Mouse (Mus musculus) fat pad, adult 2 months (tissue): ENCODE measurements around the gene Erc2.

Experiments
- DNase-seq: peaks from one replicate; pipeline ENCODE4 v3.0.0-alpha.2; 2011; ENCODE audit warnings: low read depth, low spot score; ENCODE audit errors: extremely low read depth

The Erc2 gene

GRCm38 (mm10) chr14:28278951-28279350 is 656.7 kb downstream of the Erc2 start:
- DNase-seq, result no peak

- no peak for DNase-seq
These were observed 658.1 kb downstream of the Erc2 start for GRCm38 (mm10) chr14:28280376-28280775.

GRCm38 (mm10) chr14:28283319-28284095 is 661.3 kb downstream of the Erc2 start:
- no peak for DNase-seq

GRCm38 (mm10) chr14:28286511-28286910 is 664.3 kb downstream of the Erc2 start:
- no peak for DNase-seq

- no peak for DNase-seq
These were observed 666.0 kb downstream of the Erc2 start for GRCm38 (mm10) chr14:28288196-28288595.

- no peak for DNase-seq
These were observed 666.7 kb downstream of the Erc2 start for GRCm38 (mm10) chr14:28288926-28289325.

- no peak for DNase-seq
These were observed 671.7 kb downstream of the Erc2 start for GRCm38 (mm10) chr14:28293921-28294320.

GRCm38 (mm10) chr14:28295145-28295544 is 672.9 kb downstream of the Erc2 start:
- DNase-seq, result no peak

GRCm38 (mm10) chr14:28300095-28300494 is 677.9 kb downstream of the Erc2 start:
- no peak for DNase-seq

GRCm38 (mm10) chr14:28301251-28301650 is 679.0 kb downstream of the Erc2 start:
- no peak for DNase-seq

- DNase-seq, result no peak
These were observed 681.9 kb downstream of the Erc2 start for GRCm38 (mm10) chr14:28304131-28304530.

- no peak for DNase-seq
These were observed 686.4 kb downstream of the Erc2 start for GRCm38 (mm10) chr14:28308661-28309060.

GRCm38 (mm10) chr14:28316851-28317250 is 694.6 kb downstream of the Erc2 start:
- DNase-seq, result no peak

- no peak for DNase-seq
These were observed 699.8 kb downstream of the Erc2 start for GRCm38 (mm10) chr14:28321916-28322534.

- DNase-seq, result no peak
These were observed 701.0 kb downstream of the Erc2 start for GRCm38 (mm10) chr14:28323243-28323642.

GRCm38 (mm10) chr14:28323727-28324126 is 701.5 kb downstream of the Erc2 start:
- DNase-seq, result no peak

- DNase-seq, result no peak
These were observed 704.2 kb downstream of the Erc2 start for GRCm38 (mm10) chr14:28326456-28326855.

- no peak for DNase-seq
These were observed 706.3 kb downstream of the Erc2 start for GRCm38 (mm10) chr14:28328512-28328911.

- no peak for DNase-seq
These were observed 708.9 kb downstream of the Erc2 start for GRCm38 (mm10) chr14:28331108-28331507.

- no peak for DNase-seq
These were observed 710.2 kb downstream of the Erc2 start for GRCm38 (mm10) chr14:28332351-28332953.

GRCm38 (mm10) chr14:28339146-28339545 is 716.9 kb downstream of the Erc2 start:
- no peak for DNase-seq

- no peak for DNase-seq
These were observed 726.9 kb downstream of the Erc2 start for GRCm38 (mm10) chr14:28349129-28349528.
